Mouse (Mus musculus): ENCODE results near the gene Eddm3b. TPM values are rescaled to one million over a fixed set of nuclear protein-coding genes. Genes with fewer than 3 reads are reported as not detected.
"Not testable (repeated sequence)": the region's sequence is repeated elsewhere in the genome, so short reads cannot be mapped to it uniquely, and the experiment has no call there.

The Eddm3b gene
- polyA plus RNA-seq, 1 experiment, result not detected

DNA sequence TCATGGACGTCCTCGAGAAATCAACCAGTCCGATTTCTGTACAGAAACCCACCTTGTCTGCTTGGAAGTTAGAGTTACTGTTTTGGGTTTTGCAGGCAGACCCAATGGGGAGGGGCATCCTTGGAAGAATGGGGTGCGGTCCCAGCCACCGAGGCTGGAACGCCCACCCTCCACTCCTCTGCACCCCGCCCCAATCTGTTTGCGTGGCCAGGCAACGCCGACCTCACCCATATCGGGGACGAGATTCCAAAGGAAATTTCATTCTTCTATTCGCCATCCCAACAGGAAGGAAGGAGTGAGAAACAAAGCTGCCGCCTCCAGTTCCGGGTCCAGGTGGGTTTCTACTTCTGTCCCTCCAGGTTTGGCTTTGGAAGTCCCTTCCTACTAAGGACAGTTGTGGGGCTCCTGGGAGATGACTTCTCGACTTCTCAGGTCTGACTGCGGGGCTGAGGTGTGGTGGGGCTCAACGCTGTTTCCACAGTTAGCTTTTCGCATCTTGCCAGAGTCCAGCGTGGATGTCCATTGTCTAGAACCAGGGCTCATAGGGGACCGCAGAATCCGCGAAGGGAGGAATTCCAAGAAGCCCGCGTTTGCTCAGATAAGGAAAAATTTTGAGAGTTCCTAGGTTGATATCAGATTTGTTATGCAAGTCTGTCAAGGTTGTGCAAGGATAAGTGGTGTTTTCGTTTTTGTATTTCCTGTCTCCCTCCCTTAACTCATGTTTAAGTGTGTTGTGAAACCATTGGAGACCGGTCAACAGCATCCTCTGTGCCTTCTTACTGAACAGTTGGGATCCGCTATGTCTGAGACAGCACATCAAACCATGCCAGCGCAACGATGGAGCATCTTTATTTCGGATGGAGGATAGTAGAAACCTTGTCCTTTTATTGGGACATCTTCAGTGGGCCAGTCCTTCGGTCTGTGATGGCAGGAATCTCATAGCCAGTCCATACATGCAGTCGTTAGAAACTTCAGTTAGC lies 23.0 kb upstream of the Eddm3b start, which contains the start of the genes Rnase4 and Ang:
TSS of gene Rnase4 (plus strand) at position 157 of the 980 bp plus-strand sequence.
TSS of gene Ang (plus strand) at position 230 of the 980 bp plus-strand sequence.
- Histone ChIP-seq H3K4me1 (ENCODE audit: control insufficient read depth, insufficient read depth, low read length) (peaks cover 3% of the 10 kb centered on the region; the same call in 1 of the 2 replicates), H3K27ac (ENCODE audit: control insufficient read depth, insufficient read depth, low read depth, low read length, poor library complexity) (peak within 1 kb of the TSS; percentile 92), H3K4me3 (replicated peaks; ENCODE audit: control insufficient read depth, low read depth, low read length) (peak within 1 kb of the TSS; percentile 75)
- TF ChIP-seq POLR2A (IDR thresholded peaks at IDR 0.05; ENCODE audit: borderline replicate concordance, control insufficient read depth, low read depth, low read length) (0 out of 2 replicates have a peak, but pooled peaks have one; percentile 7), CTCF (IDR thresholded peaks at IDR 0.05; ENCODE audit: control insufficient read depth, insufficient read depth, low read length) (no peak)
- WGBS, result 12% methylated on average over 33 of the region's 33 CpGs

DNA sequence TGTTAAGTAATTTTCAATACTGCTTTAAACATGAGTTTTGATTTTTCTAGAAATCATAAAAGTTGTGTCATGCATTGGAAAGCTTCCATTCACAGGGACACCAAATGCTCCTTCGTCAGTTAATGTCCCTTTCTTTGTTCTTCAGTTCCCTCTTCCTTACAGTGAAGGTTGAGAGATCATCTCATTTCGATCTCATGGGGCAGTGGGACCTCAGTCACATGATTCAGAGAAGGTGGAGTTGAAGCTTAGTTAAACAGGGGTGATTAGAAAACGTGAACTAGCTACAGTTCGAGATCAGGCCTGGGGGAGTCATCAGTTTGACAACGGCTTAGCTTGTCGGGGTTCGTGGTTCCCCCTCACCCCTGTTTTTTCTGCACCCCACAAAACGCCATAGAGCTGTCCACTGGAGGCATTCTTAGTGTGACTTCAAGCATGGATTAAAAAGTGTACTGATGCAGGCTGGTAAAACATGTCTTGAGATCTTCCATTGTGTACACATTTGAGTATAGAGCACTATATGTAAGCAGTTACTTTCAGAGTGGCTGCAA lies 22.1 kb upstream of the Eddm3b start:
- TF ChIP-seq CTCF (IDR thresholded peaks at IDR 0.05; ENCODE audit: control insufficient read depth, insufficient read depth, low read length), result no peak
- no peak overlapping the region for H3K4me3 ChIP-seq (replicated peaks; ENCODE audit: control insufficient read depth, low read depth, low read length)
- H3K27ac ChIP-seq (ENCODE audit: control insufficient read depth, insufficient read depth, low read depth, low read length, poor library complexity), result no peak overlapping the region
- WGBS, result 37% methylated on average over 8 of the region's 8 CpGs
- peaks cover 3% of the 10 kb centered on the region; the same call in 1 of the 2 replicates for H3K4me1 ChIP-seq (ENCODE audit: control insufficient read depth, insufficient read depth, low read length)

DNA sequence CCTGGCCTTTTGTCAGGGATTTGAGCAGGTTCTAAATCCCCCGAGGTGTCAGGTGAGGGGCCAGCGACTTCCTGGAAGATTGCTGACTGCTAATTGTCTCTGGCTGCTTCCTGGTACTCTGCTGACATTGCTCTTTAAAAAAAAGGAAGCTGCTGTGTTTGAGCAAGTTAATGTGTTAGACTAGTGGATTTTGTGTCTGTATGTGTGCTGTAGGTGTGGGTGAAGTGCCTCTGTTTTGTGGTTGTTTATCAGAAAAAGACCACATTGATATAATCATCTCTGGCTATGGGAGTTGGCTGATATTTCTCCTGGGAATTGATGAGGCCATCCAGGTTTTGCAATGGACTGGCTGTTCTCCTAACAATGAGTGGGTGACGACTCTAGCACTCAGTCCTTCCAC lies 20.7 kb upstream of the Eddm3b start:
- TF ChIP-seq CTCF (IDR thresholded peaks at IDR 0.05; ENCODE audit: control insufficient read depth, insufficient read depth, low read length) (no peak), POLR2A (IDR thresholded peaks at IDR 0.05; ENCODE audit: borderline replicate concordance, control insufficient read depth, low read depth, low read length) (no peak)
- no peak overlapping the region for H3K4me3 ChIP-seq (replicated peaks; ENCODE audit: control insufficient read depth, low read depth, low read length)
- 11% methylated on average over 3 of the region's 3 CpGs for WGBS
- peaks cover 3% of the 10 kb centered on the region; the same call in 1 of the 2 replicates for H3K4me1 ChIP-seq (ENCODE audit: control insufficient read depth, insufficient read depth, low read length)
- H3K27ac ChIP-seq (ENCODE audit: control insufficient read depth, insufficient read depth, low read depth, low read length, poor library complexity), result no peak overlapping the region

DNA sequence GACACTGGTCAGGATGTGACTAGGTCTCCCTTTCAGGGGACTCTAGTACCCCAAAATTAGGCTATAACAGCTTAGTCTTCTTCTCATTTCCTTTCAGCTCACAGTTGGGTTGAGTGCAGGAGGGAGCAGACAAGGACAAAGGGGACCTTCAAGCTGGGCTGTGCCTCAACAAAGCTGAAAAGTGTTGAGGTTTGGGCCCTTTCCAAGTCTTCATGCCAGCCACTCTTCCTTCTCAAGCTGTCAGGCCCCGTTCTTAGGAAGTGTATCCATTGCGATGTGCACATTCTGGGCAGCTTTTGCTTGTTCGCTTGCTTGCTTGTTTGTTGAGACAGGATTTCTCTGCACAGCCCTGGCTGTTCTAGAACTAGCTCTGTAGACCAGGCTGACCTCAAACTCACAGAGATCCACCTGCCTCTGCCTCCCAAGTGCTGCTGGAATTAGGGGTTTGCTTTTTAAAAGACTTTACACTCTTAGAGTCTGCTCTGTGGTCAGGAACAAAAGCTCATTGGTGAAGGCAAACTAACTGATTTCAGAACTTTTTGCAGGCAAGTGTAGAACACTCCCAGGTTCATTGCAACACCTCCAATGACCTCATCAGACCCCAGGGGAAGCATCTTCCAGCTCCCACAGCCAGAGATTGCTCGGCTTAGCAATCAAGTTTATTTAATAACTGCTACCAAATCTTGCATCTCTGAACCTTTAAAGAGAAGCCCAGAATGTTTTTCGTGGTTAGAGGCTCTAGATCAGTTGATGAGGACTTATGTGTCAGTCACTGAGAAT lies 19.9 kb upstream of the Eddm3b start:
- no peak for TF ChIP-seq CTCF (IDR thresholded peaks at IDR 0.05; ENCODE audit: control insufficient read depth, insufficient read depth, low read length)
- no peak for TF ChIP-seq POLR2A (IDR thresholded peaks at IDR 0.05; ENCODE audit: borderline replicate concordance, control insufficient read depth, low read depth, low read length)
- Histone ChIP-seq H3K4me3 (replicated peaks; ENCODE audit: control insufficient read depth, low read depth, low read length) (no peak overlapping the region), H3K4me1 (ENCODE audit: control insufficient read depth, insufficient read depth, low read length) (peaks cover 3% of the 10 kb centered on the region; the same call in 1 of the 2 replicates), H3K27ac (ENCODE audit: control insufficient read depth, insufficient read depth, low read depth, low read length, poor library complexity) (peak overlapping the region; percentile 42; the same call in 1 of the 2 replicates)
- WGBS, result 19% methylated on average over 5 of the region's 5 CpGs

DNA sequence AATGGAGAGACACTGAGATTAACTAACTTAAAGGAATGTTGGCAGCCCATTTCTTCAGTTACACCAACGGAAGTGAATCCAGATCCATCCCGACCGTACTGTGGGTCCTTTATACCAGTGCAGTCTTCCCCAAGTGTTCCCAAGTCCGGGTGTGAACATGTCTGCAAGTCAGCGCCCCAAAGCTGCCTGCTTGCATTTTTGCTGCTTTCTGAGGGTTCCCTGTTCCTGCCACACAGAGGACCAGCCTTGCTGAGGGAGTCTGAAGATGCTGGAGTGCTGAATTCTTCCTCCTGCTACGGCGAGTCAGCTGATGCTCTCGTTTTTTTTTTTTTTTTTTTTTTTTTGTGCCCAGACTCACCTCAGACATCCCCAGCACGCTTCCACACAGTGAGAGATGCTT lies 19.3 kb upstream of the Eddm3b start:
- Histone ChIP-seq H3K27ac (ENCODE audit: control insufficient read depth, insufficient read depth, low read depth, low read length, poor library complexity) (no peak overlapping the region), H3K4me3 (replicated peaks; ENCODE audit: control insufficient read depth, low read depth, low read length) (no peak overlapping the region), H3K4me1 (ENCODE audit: control insufficient read depth, insufficient read depth, low read length) (peaks cover 3% of the 10 kb centered on the region; the same call in 1 of the 2 replicates)
- 66% methylated on average over 8 of the region's 9 CpGs for WGBS
- TF ChIP-seq POLR2A (IDR thresholded peaks at IDR 0.05; ENCODE audit: borderline replicate concordance, control insufficient read depth, low read depth, low read length), result no peak
- TF ChIP-seq CTCF (IDR thresholded peaks at IDR 0.05; ENCODE audit: control insufficient read depth, insufficient read depth, low read length), result no peak

DNA sequence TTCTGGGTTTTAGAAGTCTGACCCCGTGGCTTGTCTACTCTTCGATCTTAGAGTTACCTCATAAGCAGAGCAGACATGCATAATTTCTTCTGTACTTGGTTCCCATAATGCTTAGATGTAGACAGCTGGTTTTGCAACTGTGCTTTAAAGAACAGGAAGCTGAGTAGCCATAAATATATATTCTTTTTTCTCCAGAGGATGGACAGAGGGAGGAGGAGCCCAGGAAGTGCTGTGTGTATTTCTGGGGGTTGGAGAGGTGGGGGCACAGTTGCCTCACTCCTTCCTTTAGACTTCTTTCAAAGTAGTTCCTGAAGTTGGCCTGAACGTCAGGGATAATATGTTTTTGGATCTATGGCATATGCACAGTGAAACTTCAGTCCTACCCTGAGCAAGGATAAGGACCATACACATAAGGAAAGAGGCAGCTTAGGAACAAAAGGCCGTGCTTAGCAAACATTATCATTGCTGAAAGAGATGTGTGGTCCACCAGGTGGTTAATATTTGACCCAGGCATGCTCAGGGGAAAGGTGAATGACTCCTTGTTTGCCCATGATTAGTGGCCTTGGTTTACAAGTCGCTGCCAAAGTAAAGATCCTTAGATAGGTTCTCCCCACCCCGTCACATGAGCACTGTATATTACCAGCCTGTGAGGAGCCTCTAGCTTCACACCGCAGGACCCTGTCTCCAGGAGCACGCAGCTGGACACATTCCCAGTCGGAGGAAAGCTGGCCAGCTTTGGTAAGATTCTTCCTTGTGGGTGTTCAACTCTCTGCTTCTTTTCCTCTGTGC lies 18.3 kb upstream of the Eddm3b start:
- 36% methylated on average over 9 of the region's 9 CpGs for WGBS
- H3K4me3 ChIP-seq (replicated peaks; ENCODE audit: control insufficient read depth, low read depth, low read length), result no peak overlapping the region

DNA sequence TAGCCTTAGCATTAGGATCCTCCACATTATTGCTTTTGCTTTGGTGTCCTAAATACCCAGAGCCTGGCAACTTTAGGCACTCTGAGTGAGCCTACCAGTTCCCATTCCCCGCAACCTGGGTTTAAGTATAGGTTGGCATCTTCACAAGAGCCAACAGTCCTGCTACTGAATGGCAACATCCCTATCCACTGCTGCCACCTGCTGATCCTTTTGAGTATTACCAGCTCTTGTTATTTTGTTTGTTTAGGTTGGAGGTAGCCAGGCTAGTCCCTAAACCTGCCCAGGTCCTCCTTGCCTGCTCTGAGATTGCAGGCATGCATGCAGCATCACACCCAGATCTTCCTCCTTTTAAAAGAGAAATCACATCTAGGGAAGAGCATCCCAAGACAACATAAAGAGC lies 15.9 kb upstream of the Eddm3b start:
- H3K4me3 ChIP-seq (replicated peaks; ENCODE audit: control insufficient read depth, low read depth, low read length); H3K4me1 ChIP-seq (ENCODE audit: control insufficient read depth, insufficient read depth, low read length); H3K27ac ChIP-seq (ENCODE audit: control insufficient read depth, insufficient read depth, low read depth, low read length, poor library complexity): not testable (repeated sequence)
- TF ChIP-seq CTCF (IDR thresholded peaks at IDR 0.05; ENCODE audit: control insufficient read depth, insufficient read depth, low read length), result peak; percentile 50
- WGBS, result 5% methylated on average over 1 of the region's 1 CpGs

More for the DNA sequence above, 18.3 kb upstream of the Eddm3b start:
- Histone ChIP-seq H3K4me1 (ENCODE audit: control insufficient read depth, insufficient read depth, low read length) (peaks cover 3% of the 10 kb centered on the region; the same call in 1 of the 2 replicates), H3K27ac (ENCODE audit: control insufficient read depth, insufficient read depth, low read depth, low read length, poor library complexity) (no peak overlapping the region)
- TF ChIP-seq POLR2A (IDR thresholded peaks at IDR 0.05; ENCODE audit: borderline replicate concordance, control insufficient read depth, low read depth, low read length), result no peak
- TF ChIP-seq CTCF (IDR thresholded peaks at IDR 0.05; ENCODE audit: control insufficient read depth, insufficient read depth, low read length), result no peak

Data from bone marrow, adult 2 months (tissue).